Mouse (Mus musculus) heart, postnatal 14 days (tissue): Measurements from ENCODE around the gene Ehbp1. TPM values are rescaled to one million over a fixed set of nuclear protein-coding genes. Genes with fewer than 3 reads are reported as not detected.

Experiments
- DNase-seq, 2 experiments: peaks; one replicate each; pipeline ENCODE4 v3.0.0; 2021 to 2022
- intact Hi-C: fragments of 180-260 bp; cut with DNase I; formaldehyde crosslinking; loops from one replicate; pipeline ENCODE4 v1.15.1; 2025
- total RNA-seq, 2 experiments: library from RNA; stranded (reverse); gene quantifications; 2 replicates each; pipeline ENCODE4 v1.2.3; 2021

Gene Ehbp1
- total RNA-seq, 2 experiments from 2014 or later: 91.6 to 117 TPM

- DNase-seq: peak; percentile 13 to 23
Observed at GRCm38 (mm10) chr11:21992761-21993596, 349.1 kb downstream of the Ehbp1 start.

GRCm38 (mm10) chr11:21988398-21988946, 353.6 kb downstream of the Ehbp1 start:
- intact Hi-C loops: no loop called here
- no peak for DNase-seq

More at GRCm38 (mm10) chr11:21992761-21993596, 349.1 kb downstream of the Ehbp1 start:
- intact Hi-C loops: no loop called here

- intact Hi-C loops: no loop called here
Observed at GRCm38 (mm10) chr11:21985118-21985517, 357.0 kb downstream of the Ehbp1 start.

GRCm38 (mm10) chr11:21974005-21974531, 368.0 kb downstream of the Ehbp1 start:
- peak in 1 of 2 experiments; percentile 5 for DNase-seq
- intact Hi-C loops: no loop called here

More at GRCm38 (mm10) chr11:21985118-21985517, 357.0 kb downstream of the Ehbp1 start:
- DNase-seq: no peak

GRCm38 (mm10) chr11:21973597-21973996, 368.5 kb downstream of the Ehbp1 start:
- no peak for DNase-seq
- intact Hi-C loops: no loop called here

GRCm38 (mm10) chr11:21968922-21969321, 373.2 kb downstream of the Ehbp1 start:
- no peak for DNase-seq
- intact Hi-C loops: no loop called here

Other genes starting within 250 kb of the Ehbp1 start
- 1 to 10 TPM; 1.5 to 1.9 TPM for gene Tmem17, start 169.8 kb upstream of the Ehbp1 start, total RNA-seq